Mouse (Mus musculus) megakaryocyte, embryonic 14.5 days (primary cell): ENCODE data around the gene Ppp5c. TPM values are rescaled to one million over a fixed set of nuclear protein-coding genes. Genes with fewer than 3 reads are reported as not detected.

Experiments
- H3K27me3 ChIP-seq: replicated peaks from 2 replicates; pipeline ENCODE3; 2012; ENCODE audit warnings: inconsistent platforms
- H3K36me3 ChIP-seq: replicated peaks from 2 replicates; pipeline ENCODE3; 2012; ENCODE audit warnings: low read length, inconsistent platforms, mixed read lengths
- H3K4me1 ChIP-seq: 2 replicates; pipeline ENCODE4 v1.6.1; 2012; ENCODE audit warnings: inconsistent platforms
- H3K4me3 ChIP-seq: replicated peaks from 2 replicates; pipeline ENCODE3; 2012; ENCODE audit warnings: moderate library complexity, mild to moderate bottlenecking, inconsistent platforms
- H3K9me3 ChIP-seq: 2 replicates; pipeline ENCODE4 v1.6.1; 2012; ENCODE audit warnings: inconsistent platforms
- FLI1 ChIP-seq: IDR thresholded peaks from 2 replicates; pipeline ENCODE4 v1.6.1; 2012; ENCODE audit warnings: low read length, inconsistent platforms, mixed read lengths
- GATA1 ChIP-seq: IDR thresholded peaks from 3 replicates; pipeline ENCODE4 v1.6.1; 2012; ENCODE audit warnings: mixed read lengths, low read length, inconsistent platforms, borderline replicate concordance
- polyA plus RNA-seq: library from polyadenylated mRNA; stranded (reverse); fragments of >175 nt; gene quantifications from 2 replicates; pipeline ENCODE4 v1.2.3, GENCODE M21; 2012; ENCODE audit warnings: low replicate concordance; ENCODE audit not compliant: insufficient read depth

Ppp5c gene
- polyA plus RNA-seq, 1 experiment = 55.6 TPM

DNA sequence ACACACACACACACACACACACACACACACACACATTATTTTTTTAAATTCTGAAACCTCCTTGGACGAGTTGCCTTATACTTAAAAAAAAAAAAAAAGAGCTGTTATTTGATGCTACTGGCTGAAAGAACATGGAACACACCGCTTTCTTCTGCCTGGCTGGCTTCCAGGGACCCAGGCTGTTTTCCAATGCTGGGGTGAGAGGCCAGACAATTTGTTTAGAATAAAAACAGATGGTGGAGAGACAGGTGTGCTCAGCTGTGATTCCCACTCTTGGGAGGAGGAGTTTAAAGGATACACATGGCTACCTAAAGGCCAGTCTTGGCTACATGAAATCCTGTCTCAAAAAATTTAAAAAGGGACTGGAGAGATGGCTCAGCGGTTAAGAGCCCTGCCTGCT, 39.3 kb downstream of the Ppp5c start:
- peaks cover 54% of the 10 kb centered on the region for H3K4me1 ChIP-seq
- no peaks in the 10 kb centered on the region for H3K36me3 ChIP-seq
- no peaks in the 10 kb centered on the region for H3K9me3 ChIP-seq
- no peaks in the 10 kb centered on the region for H3K27me3 ChIP-seq
- TF ChIP-seq GATA1 (no peak), FLI1 (no peak)
- no peak overlapping the region for H3K4me3 ChIP-seq

DNA sequence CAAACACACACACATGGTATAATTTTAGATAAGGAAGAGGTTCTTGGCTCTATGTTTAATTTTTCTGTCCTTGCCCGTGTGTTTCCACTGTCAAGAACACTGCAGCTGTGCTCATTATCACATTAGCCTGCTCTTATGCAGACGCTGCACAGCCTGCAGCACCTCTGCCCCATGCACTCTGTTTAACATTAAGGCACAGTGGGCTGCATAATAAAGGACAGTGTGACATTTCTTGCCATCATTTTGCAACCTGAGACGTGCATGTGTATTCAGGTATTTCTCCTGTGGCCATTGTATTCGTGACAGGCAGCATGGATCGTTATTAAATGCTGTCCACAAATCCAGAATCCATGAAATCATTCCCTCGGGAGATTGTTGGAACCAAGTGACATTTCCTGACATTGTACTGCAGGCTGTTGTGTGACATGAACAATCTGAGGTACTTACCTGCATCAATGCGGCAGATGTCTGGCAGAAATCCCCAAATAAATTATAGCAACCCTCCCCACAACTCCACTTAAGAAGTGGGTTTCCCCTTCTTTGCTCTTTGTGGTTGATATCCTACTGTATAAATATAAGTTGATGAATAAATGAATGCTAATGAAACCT, 40.1 kb downstream of the Ppp5c start:
- Histone ChIP-seq H3K36me3 (no peaks in the 10 kb centered on the region), H3K27me3 (no peaks in the 10 kb centered on the region), H3K4me3 (no peak overlapping the region), H3K4me1 (peaks cover 59% of the 10 kb centered on the region), H3K9me3 (no peaks in the 10 kb centered on the region)
- no peak for TF ChIP-seq GATA1
- TF ChIP-seq FLI1 = no peak

DNA sequence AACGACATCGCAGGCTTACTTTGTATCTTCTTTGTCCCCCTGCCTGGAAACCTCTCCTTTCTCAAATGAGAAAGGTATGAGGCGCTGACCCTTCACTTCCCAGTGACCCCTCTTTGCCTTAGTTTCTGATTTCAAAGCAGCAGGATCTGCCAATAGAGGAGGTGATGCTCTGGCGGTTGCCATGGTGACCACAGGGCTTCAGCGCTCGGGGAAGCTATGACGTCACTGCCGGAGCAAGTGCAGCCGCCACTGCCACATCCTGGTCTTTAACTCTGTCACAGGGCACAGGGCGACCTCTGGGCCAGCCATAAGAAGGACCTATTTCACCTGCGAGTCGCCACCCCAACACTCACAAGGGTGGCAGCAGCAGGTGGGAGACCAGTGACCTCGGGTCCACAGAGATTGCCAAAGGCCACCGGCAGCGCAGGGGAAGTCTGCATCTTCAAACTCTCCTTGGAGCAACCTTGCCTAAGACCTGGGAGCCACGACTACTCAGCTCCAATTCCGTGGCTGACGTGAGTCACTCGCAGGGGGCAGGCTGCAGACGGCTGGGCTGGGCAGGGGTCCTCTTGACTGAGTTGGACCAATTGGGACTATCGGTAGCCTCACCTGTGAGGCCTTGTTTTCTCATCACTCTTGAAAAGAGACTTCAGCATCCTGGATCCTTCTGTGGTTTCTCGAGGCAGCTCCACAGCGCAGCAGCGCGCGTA, 44.7 kb downstream of the Ppp5c start, which contains the start of gene Gm42372:
TSS of gene Gm42372 (plus strand) at position 228 of the 710 bp plus-strand sequence.
- TF ChIP-seq FLI1 (no peak), GATA1 (no peak)
- H3K27me3 ChIP-seq = no peaks in the 10 kb centered on the region
- H3K4me3 ChIP-seq = peak within 1 kb of the TSS; percentile 68
- H3K9me3 ChIP-seq = no peaks in the 10 kb centered on the region
- H3K36me3 ChIP-seq = no peaks in the 10 kb centered on the region
- peaks cover 64% of the 10 kb centered on the region for H3K4me1 ChIP-seq

DNA sequence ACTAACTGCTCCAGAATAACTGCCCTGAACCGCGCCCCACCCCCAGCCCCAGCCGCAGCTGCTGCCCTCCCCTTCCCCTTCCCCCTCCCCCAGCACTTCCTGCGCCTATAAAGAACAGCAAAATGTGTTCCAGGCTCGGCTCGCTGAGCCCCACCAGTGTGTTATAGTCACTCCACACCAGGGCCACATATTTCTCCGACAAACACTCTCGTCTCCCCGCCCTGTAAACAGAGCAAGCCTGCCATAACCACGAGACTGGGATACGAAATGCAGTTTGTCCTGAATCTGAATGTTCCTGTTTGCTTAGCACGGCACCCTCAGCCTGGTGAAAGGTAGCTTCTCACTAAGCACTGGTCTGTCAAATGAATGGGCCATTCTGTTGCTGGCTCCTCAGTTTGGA, 47.4 kb downstream of the Ppp5c start:
- Histone ChIP-seq H3K4me3 (peak overlapping the region; percentile 89), H3K27me3 (no peaks in the 10 kb centered on the region), H3K9me3 (no peaks in the 10 kb centered on the region), H3K4me1 (peaks cover 45% of the 10 kb centered on the region), H3K36me3 (no peaks in the 10 kb centered on the region)
- no peak for TF ChIP-seq GATA1
- no peak for TF ChIP-seq FLI1

DNA sequence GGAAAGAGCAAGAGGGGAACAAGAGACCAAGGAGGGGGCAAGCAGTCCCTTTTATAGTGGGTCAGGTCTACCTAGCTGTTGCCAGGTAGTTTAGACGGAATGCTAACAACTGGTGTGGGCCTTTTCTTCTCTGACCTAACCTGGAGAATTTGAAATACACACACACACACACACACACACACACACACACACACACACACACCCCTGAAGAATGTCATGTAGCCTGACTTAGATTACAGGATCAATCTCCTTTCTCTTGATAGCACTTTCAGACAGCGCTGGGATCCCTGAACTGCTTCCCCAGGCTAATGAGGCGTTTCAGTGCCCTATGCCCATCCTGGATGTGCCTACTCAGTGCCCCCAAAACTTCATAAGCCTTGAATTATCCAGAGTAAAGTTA, 49.1 kb downstream of the Ppp5c start:
- H3K4me1 ChIP-seq = peaks cover 40% of the 10 kb centered on the region
- no peak overlapping the region for H3K4me3 ChIP-seq
- no peaks in the 10 kb centered on the region for H3K27me3 ChIP-seq
- H3K36me3 ChIP-seq = no peaks in the 10 kb centered on the region
- TF ChIP-seq FLI1 (no peak), GATA1 (no peak)
- H3K9me3 ChIP-seq = no peaks in the 10 kb centered on the region

DNA sequence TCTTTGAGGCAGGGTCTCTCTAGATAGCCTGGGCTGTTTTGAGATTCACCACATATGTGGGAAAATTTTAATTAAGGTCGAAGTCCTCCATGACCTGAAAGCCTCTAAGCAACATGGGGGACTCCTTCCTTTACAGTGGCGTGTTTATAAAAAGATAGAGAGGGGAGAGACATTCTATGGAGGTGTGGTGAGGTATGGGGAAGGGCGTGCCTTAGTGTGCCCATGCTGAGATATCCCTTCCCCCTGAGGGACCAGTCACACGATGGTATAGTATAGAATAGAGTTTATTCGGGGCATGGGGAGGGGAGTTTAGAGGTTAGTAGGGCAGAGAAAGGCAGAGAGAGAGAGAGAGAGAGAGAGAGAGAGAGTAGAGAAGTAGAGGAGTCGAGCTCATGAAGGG, 49.6 kb downstream of the Ppp5c start:
- H3K27me3 ChIP-seq = no peaks in the 10 kb centered on the region
- TF ChIP-seq GATA1 = no peak
- TF ChIP-seq FLI1 = no peak
- H3K4me1 ChIP-seq = peaks cover 36% of the 10 kb centered on the region
- H3K4me3 ChIP-seq = no peak overlapping the region
- no peaks in the 10 kb centered on the region for H3K9me3 ChIP-seq
- no peaks in the 10 kb centered on the region for H3K36me3 ChIP-seq

DNA sequence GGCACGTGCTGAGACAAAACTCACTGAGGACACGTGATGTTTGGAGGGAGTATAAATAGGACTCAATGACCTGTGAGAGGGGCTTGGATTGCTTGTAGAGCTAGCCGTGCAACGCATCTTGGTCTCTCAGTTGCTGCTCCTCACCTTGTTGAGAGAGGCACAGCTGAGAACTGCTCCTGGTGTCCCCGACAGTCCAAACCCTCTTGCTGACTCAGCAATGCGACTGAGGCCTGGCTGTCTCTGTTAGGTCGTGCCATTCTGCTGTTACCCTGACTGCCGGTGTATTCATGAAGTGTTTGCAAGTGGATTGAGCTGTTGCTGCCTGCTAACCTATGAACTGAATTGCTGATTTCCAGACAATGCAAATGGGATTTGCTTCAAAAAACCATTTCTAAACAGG, 51.4 kb downstream of the Ppp5c start:
- Histone ChIP-seq H3K4me3 (no peak overlapping the region), H3K36me3 (no peaks in the 10 kb centered on the region), H3K9me3 (no peaks in the 10 kb centered on the region), H3K4me1 (peaks cover 21% of the 10 kb centered on the region), H3K27me3 (no peaks in the 10 kb centered on the region)
- TF ChIP-seq FLI1 (no peak), GATA1 (no peak)

DNA sequence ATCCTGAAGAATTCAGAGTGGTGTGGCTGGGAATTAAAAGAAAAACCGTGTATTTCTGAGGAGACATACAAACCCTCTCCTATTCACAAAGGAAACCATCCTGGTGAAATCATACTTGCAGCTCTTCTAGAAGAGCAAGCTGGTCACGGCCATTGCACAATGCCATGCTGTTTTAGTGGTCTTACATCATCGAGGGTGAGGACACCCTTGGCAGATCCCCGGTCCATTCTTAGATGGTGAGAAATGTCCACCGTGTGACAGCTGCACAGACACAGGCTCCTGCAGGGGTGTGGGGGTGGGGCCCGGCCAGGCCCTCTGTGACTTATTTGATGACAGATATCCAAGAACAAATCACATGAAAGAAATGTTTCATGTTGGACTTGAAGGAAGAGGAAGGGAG, 53.7 kb downstream of the Ppp5c start:
- H3K4me1 ChIP-seq = peaks cover 3% of the 10 kb centered on the region; the same call in 1 of the 2 replicates
- no peak overlapping the region for H3K4me3 ChIP-seq
- H3K9me3 ChIP-seq = 0 out of 2 replicates have a peak, but pooled peaks cover 4% of the 10 kb centered on the region
- no peaks in the 10 kb centered on the region for H3K36me3 ChIP-seq
- H3K27me3 ChIP-seq = no peaks in the 10 kb centered on the region
- TF ChIP-seq GATA1 = no peak
- TF ChIP-seq FLI1 = no peak

DNA sequence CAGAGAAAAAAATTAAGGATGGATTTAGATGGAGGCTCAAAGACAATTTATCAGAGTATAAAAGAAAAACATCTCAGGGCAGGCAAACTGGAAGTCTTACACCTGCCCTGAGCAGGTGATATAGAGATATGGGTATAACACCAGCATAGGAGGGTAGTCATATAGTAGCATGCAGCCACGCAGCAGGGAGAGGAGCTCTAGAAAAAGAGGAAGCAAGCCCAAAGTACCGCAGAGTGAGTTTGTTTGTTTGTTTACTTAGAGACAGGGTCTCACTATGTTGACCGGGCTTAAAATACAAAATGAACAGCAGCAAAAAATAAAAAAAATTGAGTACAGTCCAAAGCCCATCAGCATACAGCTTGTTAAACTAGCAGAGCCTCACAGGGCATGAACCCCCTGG, 56.6 kb downstream of the Ppp5c start:
- Histone ChIP-seq H3K4me1 (peaks cover 3% of the 10 kb centered on the region; the same call in 1 of the 2 replicates), H3K36me3 (no peaks in the 10 kb centered on the region), H3K27me3 (no peaks in the 10 kb centered on the region), H3K4me3 (no peak overlapping the region), H3K9me3 (peaks cover 11% of the 10 kb centered on the region)
- TF ChIP-seq FLI1 = no peak
- no peak for TF ChIP-seq GATA1

DNA sequence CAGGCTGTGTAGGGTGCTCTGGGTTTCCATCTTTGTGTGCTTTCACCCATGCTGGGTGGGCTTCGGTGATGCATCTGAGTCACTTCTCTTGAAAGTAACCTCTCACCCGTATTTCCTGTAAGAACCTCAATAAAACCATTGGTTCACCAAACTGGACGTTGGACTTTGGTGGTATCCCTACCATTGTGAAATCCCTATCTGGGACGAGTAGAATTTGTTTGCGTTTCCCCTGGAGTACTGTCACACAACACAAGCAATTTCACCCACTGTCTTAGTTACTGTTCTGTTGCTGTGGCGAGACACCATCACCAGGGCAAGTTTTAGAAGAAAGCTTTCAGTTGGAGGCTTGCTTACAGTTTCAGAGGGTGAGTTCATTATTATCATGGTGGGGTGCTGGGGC, 59.3 kb downstream of the Ppp5c start:
- Histone ChIP-seq H3K4me1 (no peaks in the 10 kb centered on the region; the same call in 1 of the 2 replicates), H3K27me3 (peaks cover 2% of the 10 kb centered on the region), H3K4me3 (no peak overlapping the region), H3K9me3 (peaks cover 11% of the 10 kb centered on the region), H3K36me3 (no peaks in the 10 kb centered on the region)
- TF ChIP-seq GATA1 = no peak
